In the genomic region with DNA sequence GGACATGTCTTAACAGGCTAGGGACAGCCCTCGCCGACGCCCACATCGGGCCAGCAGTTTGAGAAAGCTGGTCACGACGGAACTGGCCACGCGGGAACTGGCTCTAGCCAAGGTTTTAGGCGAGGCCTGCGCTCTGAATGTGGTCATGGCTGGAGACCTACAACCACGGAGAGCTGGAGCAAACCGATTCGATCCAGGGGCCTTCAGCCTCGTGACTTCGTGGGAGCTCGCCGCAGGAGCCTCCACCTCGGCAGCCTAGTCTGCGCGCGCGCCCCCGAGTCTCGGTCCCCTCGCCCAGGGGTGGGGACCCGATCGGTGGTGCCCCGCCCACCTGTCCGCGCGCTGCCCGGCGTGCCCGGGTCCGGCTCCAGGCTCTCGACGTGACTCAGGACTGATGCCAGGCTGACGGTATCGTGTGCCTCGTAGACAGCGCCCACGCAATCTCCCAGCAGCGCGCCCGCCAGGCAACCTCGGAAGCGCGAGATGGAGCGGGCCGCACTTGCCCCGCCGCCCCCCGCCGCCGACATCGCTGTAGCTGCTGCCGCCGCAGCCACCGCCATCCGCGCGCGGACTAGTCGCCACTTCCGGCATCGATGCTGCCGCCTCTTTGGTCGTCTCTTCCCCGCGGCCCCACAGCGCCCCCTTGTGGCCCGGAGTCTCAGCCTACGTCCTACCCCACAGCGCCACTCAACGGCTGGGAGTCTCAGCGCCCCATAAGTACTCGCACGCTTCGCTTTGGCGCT, we compare ENCODE assay signal across 8 mouse cellular contexts. TPM values are rescaled to one million over a fixed set of nuclear protein-coding genes. Genes with fewer than 3 reads are reported as not detected.
DNase-seq lines count a peak whose midpoint lies in the region; ATAC-seq lines count a peak whose summit lies in the region.

Gene Adprhl2 (minus strand): TSS at position 593 of the 743 bp plus-strand sequence.

- peak within 1 kb of the TSS; percentile 74; the same call in 1 of the 2 replicates for H3K27ac ChIP-seq in hindbrain, embryonic 11.5 days (ENCODE audit: low read depth, low read length)

- H3K4me3 ChIP-seq in hindbrain, embryonic 11.5 days (ENCODE audit: low read depth, low read length), result peak within 1 kb of the TSS; percentile 92

- WGBS in hindbrain, embryonic 11.5 days, result under 1% methylated on average over 66 of the region's 80 CpGs

- H3K36me3 ChIP-seq in hindbrain, embryonic 11.5 days (ENCODE audit: control insufficient read depth, insufficient read depth, low read length), result peaks cover 11% of the 10 kb centered on the region

- H3K4me1 ChIP-seq in hindbrain, embryonic 11.5 days (replicated peaks; ENCODE audit: control insufficient read depth, insufficient read depth, low read length), result no peaks in the 10 kb centered on the region

- peak within 1 kb of the TSS; percentile 92 for H3K4me2 ChIP-seq in hindbrain, embryonic 11.5 days (replicated peaks; ENCODE audit: low read depth, low read length)

- peak within 1 kb of the TSS; percentile 80 for H3K9ac ChIP-seq in hindbrain, embryonic 11.5 days (ENCODE audit: low read depth, low read length)

- H3K9me3 ChIP-seq in hindbrain, embryonic 11.5 days (ENCODE audit: control insufficient read depth, low read length), result no peaks in the 10 kb centered on the region

- peaks cover 8% of the 10 kb centered on the region for H3K27me3 ChIP-seq in hindbrain, embryonic 11.5 days (ENCODE audit: control insufficient read depth, insufficient read depth, low read length)

- peak; percentile 96 for DNase-seq in MN1 (ENCODE audit: low spot score)
- peak; percentile 98 for DNase-seq in cerebellum, adult 9-10 months
- peak; percentile 92 to 100 for DNase-seq in frontal cortex, adult 2 months (ENCODE audit: extremely low spot score in 1 of 2, low spot score in 1 of 2)
- DNase-seq in hindbrain, embryonic 11.5 days (ENCODE audit: low spot score), result peak; percentile 100
- peak; percentile 100 for DNase-seq in layer of hippocampus, postnatal 10 days (ENCODE audit: low spot score in 2 of 2)
- DNase-seq in lung, postnatal 10 days, result peak; percentile 99
- DNase-seq in ovary, postnatal 36 days (ENCODE audit: low spot score), result peak; percentile 99
- peak; percentile 99 for DNase-seq in thymus, postnatal 25 days

- peak; percentile 76 for ATAC-seq in hindbrain, embryonic 11.5 days (ENCODE audit: low FRiP score)

RNA-seq across cellular contexts. Expression of gene Adprhl2, which starts in this region (rescaled TPM):
- polyA plus RNA-seq in frontal cortex, adult 2 months (2012; rRNA removed), result 41.7 and 41.8 TPM in 2 replicates
- 39.2 and 39.3 TPM in 2 replicates for polyA plus RNA-seq in hindbrain, embryonic 11.5 days (2014; fragmentation: Nextera tagmentation; extraction: Ambion mirVana)
- 10 to 100 TPM; 28.3 to 28.4 TPM for total RNA-seq in layer of hippocampus, postnatal 10 days (2021)

Comparison
In these comparisons a context has a peak if more than half of its experiments do, and no peak if none do; other contexts are left out.
1. Peak in every context shown above with its lines: DNase-seq, ATAC-seq, H3K4me3 ChIP-seq and H3K27ac ChIP-seq.